Comparison of ENCODE assay signal across 27 mouse cellular contexts in genomic region chr8:109457387-109457786, GRCm38 (mm10). TPM values are rescaled to one million over a fixed set of nuclear protein-coding genes. Genes with fewer than 3 reads are reported as not detected.
DNase-seq lines count a peak whose midpoint lies in the region; ATAC-seq and TF ChIP-seq lines count a peak whose summit lies in the region.
"Had no signal": no experiment of that assay in that cellular context is flagged by ENCODE, and none has a peak within 500 bp of the region (broad histone marks: within the 10 kb centered on the region; RNA-seq: fewer than 3 reads in every experiment).

No protein-coding gene starts in this region.

- no peak overlapping the region for H3K4me2 ChIP-seq in forebrain, embryonic 12.5 days
- H3K4me2 ChIP-seq in forebrain, embryonic 11.5 days (ENCODE audit: low read depth, low read length, severe bottlenecking), result no peak overlapping the region
- no peak overlapping the region for H3K4me2 ChIP-seq in hindbrain, embryonic 13.5 days
- no peak overlapping the region for H3K4me2 ChIP-seq in hindbrain, postnatal 0 days (ENCODE audit: low read depth, low read length)
- H3K4me2 ChIP-seq: heart, embryonic 11.5 days; hindbrain, embryonic 15.5 days; intestine, embryonic 15.5 days had no signal

- H3K4me1 ChIP-seq in forebrain, embryonic 12.5 days, result peaks cover 8% of the 10 kb centered on the region
- H3K4me1 ChIP-seq in forebrain, embryonic 11.5 days (replicated peaks; ENCODE audit: control insufficient read depth, insufficient read depth, low read length), result no peaks in the 10 kb centered on the region
- peaks cover 14% of the 10 kb centered on the region for H3K4me1 ChIP-seq in hindbrain, embryonic 13.5 days (replicated peaks)
- no peaks in the 10 kb centered on the region for H3K4me1 ChIP-seq in hindbrain, postnatal 0 days (ENCODE audit: insufficient read depth, low read length)
- H3K4me1 ChIP-seq in E14TG2a.4 (replicated peaks; ENCODE audit: low read depth, low read length), result peaks cover 46% of the 10 kb centered on the region
- H3K4me1 ChIP-seq: hindbrain, embryonic 15.5 days; intestine, embryonic 15.5 days had no signal

- no peaks in the 10 kb centered on the region for H3K36me3 ChIP-seq in forebrain, embryonic 12.5 days (replicated peaks)
- no peaks in the 10 kb centered on the region for H3K36me3 ChIP-seq in forebrain, embryonic 11.5 days (ENCODE audit: control insufficient read depth, insufficient read depth, low read length)
- no peaks in the 10 kb centered on the region for H3K36me3 ChIP-seq in hindbrain, embryonic 13.5 days
- no peaks in the 10 kb centered on the region for H3K36me3 ChIP-seq in hindbrain, postnatal 0 days (ENCODE audit: insufficient read depth, low read length)
- H3K36me3 ChIP-seq in E14TG2a.4 (ENCODE audit: insufficient read depth, low read length), result no peaks in the 10 kb centered on the region
- H3K36me3 ChIP-seq: hindbrain, embryonic 15.5 days; intestine, embryonic 15.5 days had no signal

- H3K9me3 ChIP-seq in forebrain, embryonic 12.5 days, result no peaks in the 10 kb centered on the region
- no peaks in the 10 kb centered on the region for H3K9me3 ChIP-seq in forebrain, embryonic 11.5 days (ENCODE audit: control insufficient read depth, low read length)
- H3K9me3 ChIP-seq in hindbrain, embryonic 13.5 days, result no peaks in the 10 kb centered on the region
- H3K9me3 ChIP-seq in hindbrain, postnatal 0 days (ENCODE audit: low read length), result no peaks in the 10 kb centered on the region
- H3K9me3 ChIP-seq in E14TG2a.4 (ENCODE audit: low read length), result no peaks in the 10 kb centered on the region
- H3K9me3 ChIP-seq: hindbrain, embryonic 15.5 days; intestine, embryonic 15.5 days had no signal

- peaks cover 3% of the 10 kb centered on the region; the same call in 1 of the 2 replicates for H3K27me3 ChIP-seq in forebrain, embryonic 12.5 days
- no peaks in the 10 kb centered on the region for H3K27me3 ChIP-seq in forebrain, embryonic 11.5 days (ENCODE audit: control insufficient read depth, insufficient read depth, low read length)
- no peaks in the 10 kb centered on the region for H3K27me3 ChIP-seq in hindbrain, embryonic 13.5 days
- no peaks in the 10 kb centered on the region for H3K27me3 ChIP-seq in hindbrain, postnatal 0 days (ENCODE audit: insufficient read depth, low read length)
- H3K27me3 ChIP-seq in E14TG2a.4 (ENCODE audit: insufficient read depth, low read length), result peaks cover 22% of the 10 kb centered on the region; the same call in 1 of the 2 replicates
- H3K27me3 ChIP-seq: hindbrain, embryonic 15.5 days; intestine, embryonic 15.5 days had no signal

- 40% methylated on average over 8 of the region's 8 CpGs for WGBS in forebrain, embryonic 12.5 days
- 35% methylated on average over 8 of the region's 8 CpGs for WGBS in forebrain, embryonic 11.5 days
- WGBS in hindbrain, embryonic 13.5 days, result 48% methylated on average over 8 of the region's 8 CpGs
- WGBS in hindbrain, postnatal 0 days, result 43% methylated on average over 8 of the region's 8 CpGs

- no peak overlapping the region for H3K4me3 ChIP-seq in forebrain, embryonic 12.5 days (replicated peaks)
- no peak overlapping the region for H3K4me3 ChIP-seq in forebrain, embryonic 11.5 days (ENCODE audit: low read depth, low read length)
- no peak overlapping the region for H3K4me3 ChIP-seq in hindbrain, embryonic 13.5 days
- H3K4me3 ChIP-seq in hindbrain, postnatal 0 days (ENCODE audit: low read length), result no peak overlapping the region
- H3K4me3 ChIP-seq in E14TG2a.4 (replicated peaks; ENCODE audit: low read length), result peak overlapping the region; percentile 64
- H3K4me3 ChIP-seq: heart, adult 2 months; hindbrain, embryonic 15.5 days; intestine, embryonic 15.5 days had no signal

- TF ChIP-seq CTCF in hindbrain, postnatal 0 days (IDR thresholded peaks at IDR 0.05; ENCODE audit: low read depth), result no peak
- TF ChIP-seq CTCF in E14TG2a.4 (conservative IDR thresholded peaks at IDR 0.05; ENCODE audit: low read length), result no peak

- no peak for DNase-seq in forebrain, embryonic 11.5 days (ENCODE audit: low spot score)
- no peak for DNase-seq in hindbrain, postnatal 0 days (ENCODE audit: low spot score)
- DNase-seq in ZHBTc4 (ENCODE audit: low read depth, low spot score), result peak; percentile 73
- no peak for DNase-seq in cerebellum, postnatal 4 days (ENCODE audit: low spot score in 2 of 2)
- DNase-seq: adrenal gland, adult 8-10 months; adrenal gland, postnatal 25 days; B cell, adult 2 months; cerebellum, adult 11-12 months; cerebellum, adult 8-10 months; cerebellum, postnatal 36 days; gastrocnemius, postnatal 25 days; heart, adult 2 months; kidney, adult 11 months; kidney, adult 8-10 months had no signal

- 0 out of 2 replicates have a peak overlapping the region, but pooled peaks have one; percentile 56 for H3K27ac ChIP-seq in forebrain, embryonic 12.5 days
- no peak overlapping the region for H3K27ac ChIP-seq in forebrain, embryonic 11.5 days (ENCODE audit: low read depth, low read length)
- 0 out of 2 replicates have a peak overlapping the region, but pooled peaks have one; percentile 55 for H3K27ac ChIP-seq in hindbrain, embryonic 13.5 days
- no peak overlapping the region for H3K27ac ChIP-seq in hindbrain, postnatal 0 days
- H3K27ac ChIP-seq: heart, adult 2 months; hindbrain, embryonic 15.5 days; intestine, embryonic 15.5 days had no signal

- H3K9ac ChIP-seq in forebrain, embryonic 12.5 days, result no peak overlapping the region
- no peak overlapping the region for H3K9ac ChIP-seq in forebrain, embryonic 11.5 days (ENCODE audit: low read length)
- H3K9ac ChIP-seq in hindbrain, embryonic 13.5 days, result no peak overlapping the region
- H3K9ac ChIP-seq in hindbrain, postnatal 0 days (replicated peaks; ENCODE audit: low read length), result no peak overlapping the region
- H3K9ac ChIP-seq: hindbrain, embryonic 15.5 days; intestine, embryonic 15.5 days had no signal

- no peak for ATAC-seq in forebrain, embryonic 12.5 days (ENCODE audit: low FRiP score)
- no peak for ATAC-seq in forebrain, embryonic 11.5 days (replicated peaks; ENCODE audit: low FRiP score)
- no peak for ATAC-seq in hindbrain, embryonic 13.5 days (ENCODE audit: low FRiP score)
- no peak for ATAC-seq in hindbrain, postnatal 0 days
- ATAC-seq: activated CD4-positive, CD25-positive, alpha-beta regulatory T cell, adult 4 months; CD4-positive, CD25-positive, alpha-beta regulatory T cell, adult 4 months; forebrain, embryonic 14.5 days; intestine, embryonic 15.5 days had no signal

RNA-seq across cellular contexts. Expression of gene Pmfbp1, which starts 36.4 kb away (rescaled TPM):
- 0.28 and 0.40 TPM in 2 replicates for polyA plus RNA-seq in forebrain, embryonic 12.5 days (2016; fragmentation: Nextera tagmentation; extraction: Ambion mirVana)
- polyA plus RNA-seq in forebrain, embryonic 11.5 days (2014; fragmentation: Nextera tagmentation; extraction: Ambion mirVana), result 0.19 and 0.25 TPM in 2 replicates
- 2.4 and 3.4 TPM in 2 replicates for polyA plus RNA-seq in hindbrain, embryonic 13.5 days (2015; fragmentation: Nextera tagmentation; extraction: Ambion mirVana)
- total RNA-seq in hindbrain, postnatal 0 days (2014; rRNA removed), result 2.0 and 2.9 TPM in 2 replicates
- 1.2 and 1.3 TPM in 2 replicates for polyA plus RNA-seq in hindbrain, postnatal 0 days (2015; fragmentation: Nextera tagmentation; extraction: Ambion mirVana)
- total RNA-seq: adrenal gland, adult 8-10 months; adrenal gland, postnatal 25 days; gastrocnemius, adult 8-10 months; gastrocnemius, postnatal 25 days; heart, adult 2 months; heart, postnatal 25 days; hematopoietic stem cell, adult 5-6 weeks had no signal
- polyA plus RNA-seq: activated CD4-positive, CD25-positive, alpha-beta regulatory T cell, adult 4 months; CD4-positive, CD25-positive, alpha-beta regulatory T cell, adult 4 months; heart, adult 2 months; heart, postnatal 0 days; intestine, embryonic 15.5 days had no signal

Comparison
In these comparisons a context has a peak if more than half of its experiments do, and no peak if none do; other contexts are left out.
1. H3K27ac ChIP-seq: peak in forebrain, embryonic 12.5 days (single experiment) and hindbrain, embryonic 13.5 days (single experiment); none in forebrain, embryonic 11.5 days (single experiment) and hindbrain, postnatal 0 days (single experiment).